Mouse (Mus musculus): ENCODE measurements around the gene Magea4.

Magea4 gene

GRCm38 (mm10) chrX:72221717-72222116, at the start of gene Magea4:
Magea4 (plus strand) TSS chrX:72222017.
- DNase-seq (ENCODE audit: low read depth): no peak

GRCm38 (mm10) chrX:72202944-72203554, 18.8 kb upstream of the Magea4 start:
- DNase-seq (ENCODE audit: low read depth): no peak

GRCm38 (mm10) chrX:72270637-72271036, 48.8 kb downstream of the Magea4 start:
- no peak for DNase-seq (ENCODE audit: low read depth)
